Mouse (Mus musculus) frontal cortex, postnatal 10 days (tissue): ENCODE results near the gene Btg1-ps1.
"Not testable (repeated sequence)": the region's sequence is repeated elsewhere in the genome, so short reads cannot be mapped to it uniquely, and the experiment has no call there.

Experiments used
- DNase-seq, 2 experiments: peaks; one replicate each; pipeline ENCODE4 v3.0.0; 2022; ENCODE audit warnings: low spot score in 2 of 2, mixed read lengths in 1 of 2

The Btg1-ps1 gene

DNA sequence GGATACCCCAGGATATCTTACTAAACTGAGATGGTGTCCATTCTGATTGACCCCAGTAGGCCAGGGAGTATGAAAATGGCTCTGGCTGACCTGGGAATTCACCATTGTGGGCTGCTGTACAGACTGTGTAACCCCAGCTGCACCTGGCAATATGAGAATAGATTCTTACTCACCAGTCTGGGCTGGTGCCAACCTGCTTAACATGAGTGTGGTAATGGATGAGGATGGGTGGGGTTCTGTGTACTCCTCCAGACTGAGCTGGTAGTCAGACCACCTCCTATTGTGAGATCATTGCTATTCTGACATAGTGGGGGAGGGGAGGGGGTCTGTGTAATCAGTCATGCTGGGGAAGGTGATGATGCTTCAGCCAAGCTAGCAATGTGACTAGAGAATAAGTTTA, at the start of gene Btg1-ps1:
Gene Btg1-ps1, minus strand, starts transcription at position 219 of the 400 bp plus-strand sequence.
- DNase-seq = not testable (repeated sequence)

DNA sequence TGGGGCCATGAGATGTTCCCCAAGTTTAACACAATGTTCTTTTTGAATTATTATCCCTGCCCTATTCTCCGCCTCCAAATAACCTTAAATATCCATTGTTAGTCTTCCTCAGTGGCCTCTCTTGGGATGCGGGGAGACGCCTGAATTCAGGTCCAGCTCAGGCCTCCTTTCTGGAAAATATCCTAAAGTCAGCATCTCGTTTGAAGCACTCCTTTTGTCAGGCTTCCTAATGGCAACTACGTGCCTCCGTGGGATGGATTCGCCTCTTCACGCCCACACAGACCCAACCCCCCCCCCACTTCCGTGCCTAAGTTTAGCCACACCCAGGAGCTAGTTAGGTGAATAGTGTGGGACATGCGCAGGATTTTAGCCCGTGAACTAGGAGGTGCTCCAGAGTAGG, 47.6 kb upstream of the Btg1-ps1 start, which contains the start of gene Rhox10:
Gene Rhox10, plus strand, starts transcription at position 301 of the 400 bp plus-strand sequence.
- DNase-seq = no peak

DNA sequence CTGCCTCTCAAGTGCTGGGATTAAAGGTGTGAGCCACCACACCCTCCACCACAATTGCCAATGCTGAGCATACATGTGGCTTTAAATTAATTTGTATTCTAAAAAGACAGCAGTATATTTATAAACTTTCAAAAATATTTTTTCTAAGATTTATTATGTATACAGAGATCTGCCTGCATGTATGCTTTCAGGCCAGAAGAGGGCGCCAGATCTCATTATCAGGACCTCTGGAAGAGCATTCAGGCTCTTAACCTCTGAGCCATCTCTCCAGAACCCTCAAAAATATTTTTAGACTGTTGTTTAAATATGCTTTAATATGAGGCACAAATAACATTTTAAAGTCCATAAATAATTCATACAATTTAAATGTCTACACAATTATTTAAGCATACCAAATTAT, 42.9 kb upstream of the Btg1-ps1 start:
- DNase-seq = no peak

- DNase-seq = not testable (repeated sequence)
Measured at GRCm38 (mm10) chrX:38043014-38043413, 24.4 kb upstream of the Btg1-ps1 start, which contains the start of gene Btg1-ps2. Gene Btg1-ps2 (minus strand): TSS chrX:38043114.

GRCm38 (mm10) chrX:38039666-38040065, 21.1 kb upstream of the Btg1-ps1 start:
- DNase-seq = no peak

DNA sequence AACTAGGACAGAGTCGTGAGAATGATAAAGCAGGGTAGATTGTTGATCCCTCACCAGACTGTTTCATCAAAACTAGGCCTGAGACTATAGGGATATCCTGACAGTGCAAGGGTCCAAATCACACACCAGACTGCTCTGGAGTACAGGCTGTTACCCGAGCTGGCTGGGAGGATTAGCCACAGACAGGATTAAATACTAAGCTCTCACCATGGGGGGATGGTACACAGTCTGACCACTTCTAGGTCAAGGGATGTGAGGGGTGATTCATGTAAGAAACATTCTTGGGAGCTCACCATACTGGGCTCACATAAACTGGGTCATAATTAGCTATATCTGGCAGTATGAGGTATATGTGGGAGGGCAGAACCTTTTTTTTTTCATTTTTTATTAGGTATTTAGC, 15.2 kb upstream of the Btg1-ps1 start:
- no peak for DNase-seq

DNA sequence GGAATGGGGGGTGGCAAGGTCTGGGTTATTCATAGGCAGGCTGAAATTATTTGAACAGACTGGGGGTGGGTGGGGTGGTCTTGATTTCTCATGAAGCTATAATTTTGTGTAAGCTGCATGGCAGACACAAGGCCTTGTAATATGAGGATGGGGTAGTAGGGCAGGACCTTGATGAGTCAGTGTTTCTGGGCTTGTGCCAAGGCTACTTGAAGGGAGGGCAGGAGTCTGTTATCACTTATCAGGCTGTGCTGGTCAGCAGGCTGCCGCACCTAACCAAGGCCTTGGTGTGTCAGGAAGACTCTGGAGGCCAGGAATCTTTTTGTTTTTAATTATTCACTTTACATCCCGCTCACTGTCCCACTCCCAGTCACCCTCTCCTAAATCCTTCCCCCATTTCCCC, 9.9 kb downstream of the Btg1-ps1 start:
- no peak for DNase-seq
